Mouse (Mus musculus) testis, adult 2 months (tissue): Measurements from ENCODE around the gene Aebp2. TPM values are rescaled to one million over a fixed set of nuclear protein-coding genes. Genes with fewer than 3 reads are reported as not detected.
"Not testable (repeated sequence)": the region's sequence is repeated elsewhere in the genome, so short reads cannot be mapped to it uniquely, and the experiment has no call there.

Source experiments
- H3K27ac ChIP-seq: fragments of 200-500 bp; 2 replicates; pipeline ENCODE4 v1.5.1; 2012; ENCODE audit warnings: low read depth, low read length; ENCODE audit not compliant: control insufficient read depth, insufficient read depth
- H3K27me3 ChIP-seq: fragments of 200-500 bp; 2 replicates; pipeline ENCODE4 v1.6.1; 2012; ENCODE audit warnings: mild to moderate bottlenecking, low read length, moderate library complexity; ENCODE audit not compliant: control insufficient read depth, insufficient read depth
- H3K36me3 ChIP-seq: fragments of 200-500 bp; 2 replicates; pipeline ENCODE4 v1.6.1; 2012; ENCODE audit warnings: mild to moderate bottlenecking, low read length; ENCODE audit not compliant: control insufficient read depth, insufficient read depth
- H3K4me1 ChIP-seq: fragments of 200-500 bp; 2 replicates; pipeline ENCODE4 v1.6.1; 2012; ENCODE audit warnings: low read length; ENCODE audit not compliant: control insufficient read depth, insufficient read depth
- H3K4me3 ChIP-seq: fragments of 200-500 bp; 2 replicates; pipeline ENCODE4 v1.5.1; 2012; ENCODE audit warnings: low read depth, mild to moderate bottlenecking, low read length, moderate library complexity, mixed read lengths; ENCODE audit not compliant: control insufficient read depth
- CTCF ChIP-seq: fragments of 200-500 bp; IDR thresholded peaks from 2 replicates; pipeline ENCODE4 v1.5.1; 2012; ENCODE audit warnings: low read depth, mild to moderate bottlenecking, inconsistent platforms, low read length, moderate library complexity; ENCODE audit not compliant: control insufficient read depth, insufficient read depth, insufficient replicate concordance
- POLR2A ChIP-seq: fragments of 200-500 bp; IDR thresholded peaks from 2 replicates; pipeline ENCODE4 v1.6.1; 2012; ENCODE audit warnings: low read depth, mild to moderate bottlenecking, inconsistent platforms, low read length, moderate library complexity; ENCODE audit not compliant: control insufficient read depth
- polyA plus RNA-seq: library from polyadenylated mRNA; depleted of rRNA; stranded (reverse); fragments of >200 nt; gene quantifications from 2 replicates; pipeline ENCODE4 v1.2.3, GENCODE M21; 2012

Gene Aebp2
- polyA plus RNA-seq, 1 experiment = 18.4 TPM

DNA sequence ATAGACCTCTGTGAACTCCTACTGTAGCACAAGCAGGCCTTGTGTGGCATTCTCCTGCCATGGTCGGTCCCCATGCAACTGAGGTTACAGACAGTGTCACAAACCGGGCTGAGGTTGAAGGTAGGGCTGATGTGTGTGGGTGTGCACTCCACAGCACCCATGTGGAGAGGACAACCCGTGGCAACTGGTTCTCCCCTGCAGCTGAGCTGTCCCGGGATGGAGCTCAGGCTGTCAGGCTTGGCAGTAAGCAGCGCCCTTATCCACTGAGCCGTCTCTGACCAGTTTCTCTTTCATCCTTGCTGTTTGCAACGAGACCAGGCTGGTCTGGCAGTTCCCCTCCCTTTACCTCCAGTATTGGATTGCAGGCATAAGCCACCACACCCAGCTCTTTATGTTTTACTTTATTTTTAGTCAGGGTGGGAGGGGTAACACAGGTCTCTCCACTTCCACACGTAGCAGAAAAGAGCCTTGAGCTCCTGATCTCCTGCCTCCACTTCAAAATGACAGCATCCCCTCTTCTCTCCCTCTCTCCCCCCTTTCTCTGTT is 35.7 kb upstream of the Aebp2 start:
- Histone ChIP-seq H3K4me1 (no peaks in the 10 kb centered on the region), H3K27me3 (no peaks in the 10 kb centered on the region), H3K4me3 (no peak overlapping the region), H3K36me3 (peaks cover 7% of the 10 kb centered on the region), H3K27ac (no peak overlapping the region)
- TF ChIP-seq POLR2A (no peak), CTCF (no peak)

DNA sequence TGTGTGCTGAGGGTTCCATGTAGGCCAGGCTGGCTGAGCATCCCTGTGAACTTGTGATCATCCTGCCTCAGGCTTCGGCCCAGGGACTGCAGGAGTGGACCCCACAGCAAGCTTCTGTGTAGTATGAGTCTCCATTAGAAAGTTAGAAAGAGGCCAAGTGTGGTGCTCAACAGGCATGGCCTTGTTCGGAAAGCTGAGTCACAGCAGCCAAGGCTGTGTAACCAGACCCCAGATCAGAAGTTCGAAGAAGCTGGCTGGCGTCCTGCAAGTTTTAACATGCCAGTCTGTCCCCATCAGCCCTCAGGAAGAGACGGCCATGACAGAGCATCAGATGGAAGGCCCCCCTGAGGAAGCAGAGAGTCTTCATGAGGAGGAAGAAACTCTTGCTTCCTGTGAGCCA is 31.1 kb upstream of the Aebp2 start:
- TF ChIP-seq CTCF (no peak), POLR2A (no peak)
- peaks cover 12% of the 10 kb centered on the region for H3K36me3 ChIP-seq

DNA sequence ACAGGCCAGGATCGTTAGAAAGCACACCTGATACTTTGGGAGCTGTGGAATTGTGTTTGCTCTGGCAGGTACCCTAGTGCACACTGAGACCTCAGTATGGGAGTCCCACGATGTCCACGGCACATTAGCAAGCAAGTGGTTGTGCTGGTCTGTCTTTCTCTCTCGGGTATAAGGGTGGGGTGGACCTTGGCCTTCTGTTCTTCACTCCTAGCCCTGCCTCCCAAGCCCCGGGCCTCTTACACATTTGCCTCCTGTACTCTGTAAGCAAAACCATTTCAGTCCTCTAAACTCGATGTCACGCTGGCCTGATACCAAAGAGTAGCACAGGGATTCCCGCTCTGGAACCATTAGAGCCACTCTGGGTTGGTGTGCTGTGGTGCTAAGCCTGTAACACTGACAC is 29.8 kb upstream of the Aebp2 start:
- H3K4me3 ChIP-seq = peak overlapping the region; percentile 20; the same call in 1 of the 2 replicates
- no peaks in the 10 kb centered on the region for H3K4me1 ChIP-seq
- TF ChIP-seq CTCF (no peak), POLR2A (no peak)
- H3K27ac ChIP-seq = no peak overlapping the region
- no peaks in the 10 kb centered on the region for H3K27me3 ChIP-seq
- H3K36me3 ChIP-seq = peaks cover 9% of the 10 kb centered on the region

More for the DNA sequence above, 31.1 kb upstream of the Aebp2 start:
- H3K4me1 ChIP-seq = no peaks in the 10 kb centered on the region
- no peaks in the 10 kb centered on the region for H3K27me3 ChIP-seq
- peak overlapping the region; percentile 85 for H3K4me3 ChIP-seq
- H3K27ac ChIP-seq = no peak overlapping the region

DNA sequence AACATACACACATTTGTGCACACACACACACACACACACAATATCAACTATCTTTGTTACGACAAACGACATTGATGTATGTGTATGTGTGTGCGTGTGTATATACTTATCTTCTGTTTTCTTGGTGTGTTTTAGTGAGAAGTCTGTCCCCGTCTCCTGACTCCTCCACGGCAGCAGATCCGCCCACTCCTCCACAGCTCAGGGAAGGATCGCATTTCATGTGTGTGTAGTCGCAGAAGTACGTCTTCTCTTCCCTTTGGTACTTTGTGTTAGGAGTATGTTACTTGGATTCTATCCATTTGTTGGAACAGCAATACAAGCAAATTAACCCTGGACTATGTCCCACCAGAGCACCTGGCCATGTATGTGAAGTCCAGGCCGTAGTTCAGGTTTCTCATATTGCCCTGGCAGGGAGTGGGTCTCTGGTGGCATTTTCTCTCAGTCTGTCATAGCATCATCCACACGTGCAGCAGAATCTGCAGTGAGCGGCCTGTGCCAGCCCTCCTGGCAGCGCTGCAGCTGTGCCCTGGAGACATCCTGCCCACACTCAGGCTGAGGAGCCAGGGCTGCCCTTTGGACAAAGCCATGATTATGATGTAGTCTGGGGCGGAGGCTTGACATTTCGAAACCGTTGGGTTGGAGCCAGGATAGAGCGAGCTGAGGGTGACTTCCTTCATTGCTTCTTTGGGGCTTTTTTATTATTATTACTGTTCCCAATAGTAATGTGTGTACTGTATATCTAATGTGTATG is 28.9 kb upstream of the Aebp2 start:
- Histone ChIP-seq H3K4me3 (peak overlapping the region; percentile 31), H3K4me1 (no peaks in the 10 kb centered on the region), H3K27ac (peak overlapping the region; percentile 27), H3K27me3 (no peaks in the 10 kb centered on the region), H3K36me3 (peaks cover 9% of the 10 kb centered on the region)
- TF ChIP-seq CTCF (no peak), POLR2A (no peak)

DNA sequence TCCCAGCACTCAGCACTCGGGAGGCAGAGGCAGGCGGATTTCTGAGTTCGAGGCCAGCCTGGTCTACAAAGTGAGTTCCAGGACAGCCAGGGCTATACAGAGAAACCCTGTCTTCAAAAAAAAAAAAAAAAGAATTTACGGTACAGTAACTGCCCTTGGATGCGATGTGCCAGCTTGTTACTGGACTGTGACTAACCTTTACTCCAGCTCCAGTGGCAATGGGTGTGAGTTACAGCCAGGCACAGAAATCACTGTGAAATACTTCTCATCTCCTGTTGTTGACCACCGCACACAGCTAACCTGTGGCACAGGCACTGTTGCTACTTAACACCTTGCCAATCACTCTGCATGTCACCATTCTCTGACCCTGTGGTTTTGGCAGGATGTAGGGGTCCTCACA is 26.9 kb upstream of the Aebp2 start:
- H3K4me3 ChIP-seq, H3K27ac ChIP-seq, H3K4me1 ChIP-seq, H3K27me3 ChIP-seq, H3K36me3 ChIP-seq: not testable (repeated sequence)

DNA sequence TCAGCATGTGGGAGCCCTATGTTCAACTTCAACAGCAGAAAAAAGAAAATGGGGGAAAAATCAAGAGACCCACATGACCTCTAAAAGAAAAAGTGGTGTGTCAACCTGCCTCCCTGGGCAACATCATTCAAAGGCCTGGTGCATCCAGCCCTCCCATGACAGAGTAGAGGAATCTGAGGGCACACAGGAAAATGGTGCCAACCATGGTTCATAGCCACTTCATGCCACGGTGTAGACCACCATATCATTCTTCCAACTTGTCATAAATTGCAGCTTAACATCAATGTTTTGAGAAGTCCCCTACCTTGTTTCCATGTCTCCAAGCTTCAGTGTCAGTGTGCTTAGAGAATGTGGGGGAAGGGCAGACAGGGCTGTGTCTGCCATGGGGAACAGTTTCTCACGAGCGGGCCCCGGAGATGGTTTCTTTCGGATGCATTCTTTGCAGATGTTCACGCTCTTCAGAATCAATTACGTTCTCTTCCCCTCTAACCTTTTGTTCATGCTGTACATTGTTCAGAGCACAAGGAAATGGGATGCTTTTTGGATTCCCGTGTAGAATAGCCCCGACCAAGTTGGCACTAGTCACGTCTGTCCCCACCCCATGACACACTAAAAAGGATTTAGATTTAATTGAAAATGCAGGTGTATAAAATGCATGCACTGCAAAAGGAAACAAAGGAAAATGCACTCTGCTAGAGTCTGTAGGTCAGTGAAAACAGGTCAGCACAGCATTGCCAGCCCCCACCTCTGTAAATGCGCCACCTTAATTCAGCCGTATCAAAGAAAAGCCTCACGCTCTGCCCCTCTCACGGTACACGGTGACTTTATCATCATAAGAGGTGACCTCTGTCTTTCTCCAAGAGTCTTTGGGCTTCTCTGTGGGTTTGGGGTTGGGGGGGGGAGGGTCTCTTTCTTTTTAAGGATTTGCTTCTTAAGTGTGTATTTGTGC is 24.8 kb upstream of the Aebp2 start:
- Histone ChIP-seq H3K4me1 (no peaks in the 10 kb centered on the region), H3K4me3 (no peak overlapping the region), H3K27ac (no peak overlapping the region), H3K27me3 (no peaks in the 10 kb centered on the region), H3K36me3 (peaks cover 4% of the 10 kb centered on the region)
- TF ChIP-seq CTCF (no peak), POLR2A (no peak)

DNA sequence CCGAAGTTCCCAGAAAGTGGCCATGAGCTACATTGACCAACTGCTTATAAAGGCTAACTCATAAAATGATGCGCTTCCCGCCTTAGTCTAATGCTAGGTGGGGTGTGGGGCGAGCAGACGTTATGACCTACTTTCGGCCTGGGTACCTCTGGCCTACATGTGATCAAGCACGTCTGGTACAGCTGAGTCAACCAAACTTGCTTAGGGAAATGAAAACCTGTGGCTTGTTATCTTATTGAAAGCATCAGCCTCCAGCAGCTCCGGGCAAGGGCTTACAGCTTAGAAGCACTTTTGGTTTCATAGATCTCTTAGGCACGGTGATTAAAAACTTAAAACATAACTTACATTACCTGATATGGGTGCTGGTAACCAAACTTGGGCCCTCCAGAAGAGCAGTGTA is 23.9 kb upstream of the Aebp2 start:
- no peak for TF ChIP-seq CTCF
- no peak for TF ChIP-seq POLR2A
- no peak overlapping the region for H3K27ac ChIP-seq
- H3K27me3 ChIP-seq = no peaks in the 10 kb centered on the region
- H3K36me3 ChIP-seq = peaks cover 4% of the 10 kb centered on the region
- no peak overlapping the region for H3K4me3 ChIP-seq
- H3K4me1 ChIP-seq = no peaks in the 10 kb centered on the region
